Mouse (Mus musculus) midbrain, embryonic 15.5 days (tissue): Measurements from ENCODE around the gene Spsb4. TPM values are rescaled to one million over a fixed set of nuclear protein-coding genes. Genes with fewer than 3 reads are reported as not detected.

Experiments used
- ATAC-seq: fragments of 200-750 bp; cut with Nextera tagmentation; replicated peaks from 2 replicates; pipeline ENCODE4 v1.8.0; 2017; ENCODE audit warnings: moderate TSS enrichment
- H3K27ac ChIP-seq: fragments of 300-500 bp; sonication (generic); 2 replicates; pipeline ENCODE4 v1.5.1; 2015; ENCODE audit warnings: mild to moderate bottlenecking, inconsistent platforms
- H3K27me3 ChIP-seq: fragments of 300-500 bp; sonication (generic); replicated peaks from 2 replicates; pipeline ENCODE4 v1.6.1; 2015; ENCODE audit warnings: inconsistent platforms
- H3K36me3 ChIP-seq: fragments of 300-500 bp; sonication (generic); replicated peaks from 2 replicates; pipeline ENCODE4 v1.6.1; 2015; ENCODE audit warnings: inconsistent platforms
- H3K4me1 ChIP-seq: fragments of 300-500 bp; sonication (generic); 2 replicates; pipeline ENCODE4 v1.6.1; 2015; ENCODE audit warnings: inconsistent platforms
- H3K4me2 ChIP-seq: fragments of 300-500 bp; sonication (generic); 2 replicates; pipeline ENCODE4 v1.6.1; 2015; ENCODE audit warnings: inconsistent platforms, mild to moderate bottlenecking, moderate library complexity
- H3K4me3 ChIP-seq: fragments of 300-500 bp; sonication (generic); 2 replicates; pipeline ENCODE4 v1.5.1; 2015; ENCODE audit warnings: mild to moderate bottlenecking, inconsistent platforms
- H3K9ac ChIP-seq: fragments of 300-500 bp; sonication (generic); 2 replicates; pipeline ENCODE4 v1.6.1; 2015; ENCODE audit warnings: mild to moderate bottlenecking, inconsistent platforms
- H3K9me3 ChIP-seq: fragments of 300-500 bp; sonication (generic); 2 replicates; pipeline ENCODE4 v1.6.1; 2016; ENCODE audit warnings: inconsistent platforms
- WGBS: fragments of 180-500 bp; shearing (Covaris S2); methylation state at CpG from one replicate; pipeline ENCODE4 v1.1.7; 2015; ENCODE audit warnings: mixed read lengths; 5-methylcytosine and 5-hydroxymethylcytosine counted together
- polyA plus RNA-seq: library from polyadenylated mRNA; unstranded; fragments of >200 nt; fragmentation: Nextera tagmentation; extraction: Ambion mirVana; gene quantifications from 2 replicates; pipeline ENCODE4 v1.2.1, GENCODE M21; 2015

Gene Spsb4
- polyA plus RNA-seq, 1 experiment from 2014 or later = 31.7 TPM

DNA sequence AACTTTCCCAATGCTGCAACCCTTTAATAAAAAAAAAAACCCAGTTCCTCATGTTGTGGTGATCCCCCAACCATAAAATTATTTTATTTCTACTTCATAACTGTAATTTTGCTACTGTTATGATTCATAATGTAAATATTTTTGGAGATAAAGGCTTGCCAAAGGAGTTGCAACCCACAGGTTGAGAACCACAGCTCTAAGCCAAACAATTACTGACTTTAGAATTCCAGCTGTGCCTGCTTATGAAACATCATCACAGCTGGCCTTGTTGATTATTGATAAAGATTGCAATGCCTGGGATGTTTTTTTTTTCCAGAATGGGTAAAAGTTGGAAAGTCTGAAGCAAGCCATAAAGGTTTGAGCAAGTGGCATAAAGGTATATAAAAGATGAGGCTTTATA is 119.6 kb downstream of the Spsb4 start:
- Histone ChIP-seq H3K4me1 (no peaks in the 10 kb centered on the region), H3K4me3 (no peak overlapping the region), H3K9ac (no peak overlapping the region), H3K27me3 (no peaks in the 10 kb centered on the region), H3K27ac (no peak overlapping the region), H3K9me3 (no peaks in the 10 kb centered on the region), H3K4me2 (no peak overlapping the region), H3K36me3 (no peaks in the 10 kb centered on the region)
- ATAC-seq = no peak

DNA sequence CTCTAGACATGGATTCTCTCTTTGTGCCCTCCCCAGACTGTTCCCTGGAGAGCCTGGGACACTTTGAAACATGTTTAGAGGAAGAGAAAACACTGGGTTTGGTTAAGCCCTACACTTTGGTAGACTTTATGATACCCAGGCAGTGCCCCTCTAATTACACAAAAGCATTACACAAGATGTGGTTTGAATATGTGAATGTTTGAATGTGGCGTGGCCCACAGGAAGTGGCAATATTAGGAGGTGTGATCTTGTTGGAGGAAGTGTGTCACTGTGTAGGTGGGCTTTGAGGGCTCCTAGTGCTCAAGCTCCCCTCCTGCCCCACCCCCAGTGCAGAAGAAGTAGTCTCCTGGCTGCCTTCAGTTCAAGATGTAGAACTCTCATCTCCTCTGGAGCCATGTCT is 122.0 kb downstream of the Spsb4 start:
- Histone ChIP-seq H3K9me3 (no peaks in the 10 kb centered on the region), H3K4me3 (no peak overlapping the region), H3K9ac (no peak overlapping the region), H3K4me2 (no peak overlapping the region), H3K27ac (no peak overlapping the region), H3K27me3 (no peaks in the 10 kb centered on the region), H3K4me1 (peaks cover 17% of the 10 kb centered on the region), H3K36me3 (no peaks in the 10 kb centered on the region)
- 98% methylated on average over 1 of the region's 1 CpGs for WGBS
- no peak for ATAC-seq

DNA sequence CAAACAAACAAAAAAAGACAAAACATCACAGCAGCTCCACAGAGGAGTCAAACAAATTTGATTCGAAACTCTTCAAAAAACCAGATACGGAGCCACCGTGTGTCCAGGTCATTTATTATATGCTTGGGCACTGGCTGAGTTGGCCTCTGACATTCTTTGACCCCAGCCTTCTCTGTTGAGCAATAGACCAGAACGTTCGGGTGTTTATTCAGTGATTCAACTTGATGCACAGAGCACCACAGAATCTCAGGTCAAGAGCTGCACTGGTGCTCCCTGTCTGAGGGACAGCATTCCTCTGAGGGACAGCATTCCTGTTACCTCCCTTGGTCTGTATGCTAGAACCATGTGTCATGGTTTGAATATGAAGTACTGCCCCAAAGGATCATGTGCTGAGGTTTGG is 125.1 kb downstream of the Spsb4 start:
- no peaks in the 10 kb centered on the region for H3K9me3 ChIP-seq
- no peaks in the 10 kb centered on the region for H3K36me3 ChIP-seq
- no peak for ATAC-seq
- peaks cover 35% of the 10 kb centered on the region for H3K4me1 ChIP-seq
- WGBS = 68% methylated on average over 5 of the region's 5 CpGs
- H3K27ac ChIP-seq = 0 out of 2 replicates have a peak overlapping the region, but pooled peaks have one; percentile 73
- H3K4me2 ChIP-seq = no peak overlapping the region
- H3K4me3 ChIP-seq = no peak overlapping the region
- H3K9ac ChIP-seq = no peak overlapping the region
- H3K27me3 ChIP-seq = no peaks in the 10 kb centered on the region

Other genes starting within 250 kb of the Spsb4 start
- gene Pxylp1, start 126.2 kb downstream of the Spsb4 start, polyA plus RNA-seq = 42.4 and 48.6 TPM in 2 replicates
- gene Slc25a36, start 92.3 kb upstream of the Spsb4 start, polyA plus RNA-seq = 68.4 and 76.7 TPM in 2 replicates